Mouse (Mus musculus) MEL (cell line): ENCODE results near the gene Col4a4. TPM values are rescaled to one million over a fixed set of nuclear protein-coding genes. Genes with fewer than 3 reads are reported as not detected.
A peak's percentile ranks its signal among the peaks of the same experiment; 100 is the strongest.

Experiments
- DNase-seq: peaks from one replicate; pipeline ENCODE4 v3.0.0; 2011; ENCODE audit warnings: low read depth, low spot score
- H3K27ac ChIP-seq: 2 replicates; pipeline ENCODE4 v1.5.1; 2012; ENCODE audit warnings: low read depth, mild to moderate bottlenecking, control low read depth, low read length, moderate library complexity; ENCODE audit not compliant: control insufficient read depth
- H3K27me3 ChIP-seq, 2 experiments: fragments of 150-350 bp in 1 of 2; sonication (generic) in 1 of 2; 2 replicates each; pipeline ENCODE4 v1.6.1; 2012; ENCODE audit warnings: low read length in 2 of 2, mild to moderate bottlenecking in 2 of 2, improper control_type of control experiment in 1 of 2, moderate library complexity in 1 of 2; ENCODE audit not compliant: insufficient read depth in 2 of 2, control insufficient read depth in 1 of 2
- H3K36me3 ChIP-seq, 2 experiments: 2 replicates each; pipeline ENCODE4 v1.6.1; 2012 to 2014; ENCODE audit warnings: low read length in 2 of 2, improper control_type of control experiment in 1 of 2, inconsistent platforms in 1 of 2, mild to moderate bottlenecking in 1 of 2; ENCODE audit not compliant: insufficient read depth in 2 of 2, control insufficient read depth in 1 of 2
- H3K4me1 ChIP-seq, 2 experiments: fragments of 150-350 bp in 1 of 2; sonication (generic) in 1 of 2; 2 replicates each; pipeline ENCODE4 v1.6.1; 2012; ENCODE audit warnings: low read length in 2 of 2, improper control_type of control experiment in 1 of 2, mild to moderate bottlenecking in 1 of 2; ENCODE audit not compliant: insufficient read depth in 2 of 2, control insufficient read depth in 1 of 2
- H3K4me3 ChIP-seq, 2 experiments: fragments of 150-350 bp in 1 of 2; sonication (generic) in 1 of 2; 2 replicates each; pipeline ENCODE4 v1.5.1; 2012; ENCODE audit warnings: low read depth in 2 of 2, low read length in 2 of 2, mild to moderate bottlenecking in 2 of 2, moderate library complexity in 2 of 2, control low read depth in 1 of 2, improper control_type of control experiment in 1 of 2; ENCODE audit not compliant: control insufficient read depth in 1 of 2, insufficient read depth in 1 of 2
- H3K79me2 ChIP-seq: 2 replicates; pipeline ENCODE4 v1.6.1; 2012; ENCODE audit warnings: mild to moderate bottlenecking, low read length, moderate library complexity; ENCODE audit not compliant: control insufficient read depth, poor library complexity, insufficient read depth
- H3K9ac ChIP-seq: 2 replicates; pipeline ENCODE4 v1.6.1; 2012; ENCODE audit warnings: low read depth, mild to moderate bottlenecking, control low read depth, low read length, moderate library complexity; ENCODE audit not compliant: control insufficient read depth, poor library complexity, severe bottlenecking
- H3K9me3 ChIP-seq: fragments of 150-350 bp; sonication (generic); replicated peaks from 2 replicates; pipeline ENCODE4 v1.6.1; 2012; ENCODE audit warnings: mild to moderate bottlenecking, low read length, improper control_type of control experiment, moderate library complexity; ENCODE audit not compliant: insufficient read depth
- BHLHE40 ChIP-seq: IDR thresholded peaks from 2 replicates; pipeline ENCODE4 v1.6.1; 2012; ENCODE audit warnings: low read depth, mild to moderate bottlenecking, inconsistent platforms, low read length, improper control_type of control experiment, borderline replicate concordance
- CHD1 ChIP-seq: IDR thresholded peaks from 2 replicates; pipeline ENCODE4 v1.6.1; 2012; ENCODE audit warnings: low read depth, mild to moderate bottlenecking, inconsistent platforms, low read length, improper control_type of control experiment
- CHD2 ChIP-seq: IDR thresholded peaks from 2 replicates; pipeline ENCODE4 v1.6.1; 2011; ENCODE audit warnings: low read length, improper control_type of control experiment
- E2F4 ChIP-seq: IDR thresholded peaks from 2 replicates; pipeline ENCODE4 v1.6.1; 2011; ENCODE audit warnings: low read depth, low read length, improper control_type of control experiment, borderline replicate concordance
- EP300 ChIP-seq, 2 experiments: IDR thresholded peaks; 2 replicates each; pipeline ENCODE4 v1.6.1; 2011; ENCODE audit warnings: improper control_type of control experiment in 2 of 2, low read length in 2 of 2, low read depth in 1 of 2, mild to moderate bottlenecking in 1 of 2
- GATA1 ChIP-seq: IDR thresholded peaks from 2 replicates; pipeline ENCODE4 v1.6.1; 2011; ENCODE audit warnings: low read depth, low read length, improper control_type of control experiment
- KAT2A ChIP-seq: conservative IDR thresholded peaks from 2 replicates; pipeline ENCODE4 v1.6.1; 2012; ENCODE audit warnings: low read depth, low read length, improper control_type of control experiment, inconsistent platforms
- MYB ChIP-seq: IDR thresholded peaks from 2 replicates; pipeline ENCODE4 v1.6.1; 2011; ENCODE audit warnings: mild to moderate bottlenecking, low read depth, low read length, improper control_type of control experiment
- NELFE ChIP-seq: IDR thresholded peaks from 2 replicates; pipeline ENCODE4 v1.6.1; 2011; ENCODE audit warnings: low read depth, low read length, improper control_type of control experiment
- SIN3A ChIP-seq: IDR thresholded peaks from 2 replicates; pipeline ENCODE4 v1.6.1; 2012; ENCODE audit warnings: low read length, improper control_type of control experiment, inconsistent platforms
- TAL1 ChIP-seq: IDR thresholded peaks from 2 replicates; pipeline ENCODE4 v1.6.1; 2012; ENCODE audit warnings: mild to moderate bottlenecking, inconsistent platforms, low read length, moderate library complexity, mixed read lengths
- TBP ChIP-seq: IDR thresholded peaks from 2 replicates; pipeline ENCODE4 v1.8.0; 2011; ENCODE audit warnings: low read depth, low read length, improper control_type of control experiment
- TCF12 ChIP-seq: IDR thresholded peaks from 2 replicates; pipeline ENCODE4 v1.6.1; 2014; ENCODE audit warnings: low read depth, mild to moderate bottlenecking, inconsistent platforms, low read length, improper control_type of control experiment, moderate library complexity
- polyA plus RNA-seq, 2 experiments: library from polyadenylated mRNA; stranded (reverse) in 1 of 2; unstranded in 1 of 2; fragments of >175 nt in 1 of 2; fragments of >200 nt in 1 of 2; gene quantifications; 2 replicates each; pipeline versions ENCODE4 v1.2.1 to v1.2.4; 2012; ENCODE audit warnings: low replicate concordance in 2 of 2, low read depth in 1 of 2; ENCODE audit not compliant: insufficient read length in 2 of 2, insufficient read depth in 1 of 2, missing spikeins in 1 of 2
- total RNA-seq: library from RNA; depleted of rRNA; stranded (reverse); fragments of 300-350 nt; gene quantifications from 2 replicates; pipeline ENCODE4 v1.2.3, GENCODE M21; 2012

The Col4a4 gene
- total and polyA plus RNA-seq, 3 experiments = 0.03 TPM; not detected in 2

DNA sequence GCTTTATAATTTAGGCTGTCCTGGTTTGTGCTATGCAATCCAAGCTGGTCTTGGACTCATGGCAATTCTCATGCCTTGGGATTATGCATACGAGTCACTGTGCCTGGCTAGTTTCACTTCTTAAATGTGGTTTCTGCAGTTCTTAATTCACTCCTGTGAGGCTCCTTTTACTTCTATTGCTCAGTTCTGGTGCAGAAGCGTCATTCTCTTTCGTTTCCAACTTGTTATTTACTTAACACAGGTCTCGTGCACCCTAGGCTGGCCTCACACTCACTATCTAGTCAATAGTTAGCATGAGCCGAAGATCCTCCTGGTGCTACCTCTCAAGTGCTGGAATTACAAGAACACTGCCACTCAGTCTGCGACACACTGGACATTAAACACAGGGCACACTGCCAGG, 117.8 kb downstream of the Col4a4 start:
- Histone ChIP-seq H3K4me1 (no peaks in the 10 kb centered on the region), H3K27ac (no peak overlapping the region), H3K9me3 (no peaks in the 10 kb centered on the region), H3K27me3 (no peaks in the 10 kb centered on the region), H3K79me2 (no peaks in the 10 kb centered on the region), H3K9ac (0 out of 2 replicates have a peak overlapping the region, but pooled peaks have one; percentile 11), H3K4me3 (peak overlapping the region in 1 of 2 experiments; percentile 37; a peak in 1 of 4 replicates), H3K36me3 (no peaks in the 10 kb centered on the region)
- no peak for TF ChIP-seq E2F4
- TF ChIP-seq KAT2A = no peak
- TF ChIP-seq SIN3A = no peak
- TF ChIP-seq CHD1 = no peak
- TF ChIP-seq GATA1 = no peak
- TF ChIP-seq EP300 (IDR thresholded peaks at IDR 0.05; ENCODE audit: low read depth in 1 of 2, low read length in 2 of 2) = no peak
- TF ChIP-seq TAL1 = no peak
- no peak for TF ChIP-seq TBP
- no peak for TF ChIP-seq CHD2
- TF ChIP-seq BHLHE40 = no peak
- no peak for DNase-seq

DNA sequence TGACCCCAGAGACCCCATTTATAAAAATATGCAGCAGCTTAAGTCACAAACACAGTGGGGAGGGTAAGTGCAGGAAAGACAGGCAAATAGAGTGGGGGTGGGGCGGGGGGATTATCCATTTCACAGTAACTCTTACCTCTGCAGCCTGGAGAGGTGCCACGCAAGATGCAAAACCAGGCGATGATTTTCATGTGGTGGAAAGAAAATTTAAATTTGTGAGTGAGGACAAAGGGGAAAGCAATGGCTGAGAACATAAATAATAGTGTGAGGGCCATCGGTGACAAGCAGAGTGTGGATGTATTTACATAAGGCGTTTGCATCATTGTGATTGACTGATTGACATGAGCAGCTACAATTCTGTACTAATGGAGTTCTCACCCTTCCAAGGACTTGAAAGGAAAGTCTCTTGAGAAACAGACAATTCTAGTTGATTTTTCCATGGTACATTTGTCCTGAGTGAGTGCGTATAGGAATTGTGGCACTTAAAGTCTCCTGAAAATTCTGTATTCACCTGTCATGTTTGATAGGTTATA, 121.3 kb downstream of the Col4a4 start:
- Histone ChIP-seq H3K4me1 (no peaks in the 10 kb centered on the region), H3K27me3 (no peaks in the 10 kb centered on the region), H3K9me3 (no peaks in the 10 kb centered on the region), H3K36me3 (no peaks in the 10 kb centered on the region), H3K4me3 (no peak overlapping the region), H3K9ac (no peak overlapping the region), H3K27ac (no peak overlapping the region), H3K79me2 (no peaks in the 10 kb centered on the region)
- TF ChIP-seq MYB (no peak), BHLHE40 (no peak), TCF12 (no peak)
- no peak for DNase-seq

DNA sequence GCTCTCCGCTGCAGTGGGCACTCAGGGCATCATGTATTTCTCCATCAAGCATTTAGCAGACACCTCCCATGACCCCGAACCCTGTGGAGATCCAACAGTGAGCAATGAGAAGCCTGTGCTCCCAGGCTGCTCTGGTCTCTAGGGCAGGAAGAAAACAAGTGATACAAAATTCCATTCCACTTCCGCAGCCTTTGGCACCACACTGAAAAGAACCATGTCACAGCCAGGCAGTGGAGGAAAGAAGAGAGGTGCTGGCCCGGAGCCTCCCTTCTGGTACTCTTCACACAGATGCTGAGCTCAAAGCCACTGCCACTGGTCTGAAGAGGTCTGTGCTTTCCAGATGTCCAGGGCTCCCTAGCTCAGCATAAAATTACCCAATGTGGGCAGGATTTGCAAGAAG, 125.6 kb downstream of the Col4a4 start:
- Histone ChIP-seq H3K27ac (no peak overlapping the region), H3K9ac (no peak overlapping the region), H3K27me3 (no peaks in the 10 kb centered on the region), H3K9me3 (no peaks in the 10 kb centered on the region), H3K4me1 (no peaks in the 10 kb centered on the region), H3K79me2 (no peaks in the 10 kb centered on the region), H3K36me3 (no peaks in the 10 kb centered on the region), H3K4me3 (no peak overlapping the region)
- no peak for DNase-seq
- TF ChIP-seq NELFE = no peak
